Mouse (Mus musculus): ENCODE results near the gene Ccdc102a.

The Ccdc102a gene

GRCm38 (mm10) chr8:94919256-94919655 lies 1.4 kb upstream of the Ccdc102a start:
- no peak for DNase-seq

- DNase-seq, result peak; percentile 92
These were observed 546 bp downstream of the Ccdc102a start for GRCm38 (mm10) chr8:94917352-94917751.

- no peak for DNase-seq
These were observed 956 bp downstream of the Ccdc102a start for GRCm38 (mm10) chr8:94916960-94917324.

GRCm38 (mm10) chr8:94916311-94916959 lies 1.5 kb downstream of the Ccdc102a start:
- no peak for DNase-seq

- DNase-seq, result no peak
These were observed 3.2 kb downstream of the Ccdc102a start for GRCm38 (mm10) chr8:94914701-94915101.

GRCm38 (mm10) chr8:94914256-94914655 lies 3.6 kb downstream of the Ccdc102a start:
- no peak for DNase-seq

GRCm38 (mm10) chr8:94913061-94913660 lies 4.7 kb downstream of the Ccdc102a start:
- peak; percentile 75 for DNase-seq

GRCm38 (mm10) chr8:94908847-94909246 lies 9.1 kb downstream of the Ccdc102a start:
- DNase-seq, result peak; percentile 93

- no peak for DNase-seq
These were observed 10.2 kb downstream of the Ccdc102a start for GRCm38 (mm10) chr8:94907591-94908300.

- peak; percentile 52 for DNase-seq
These were observed 13.3 kb downstream of the Ccdc102a start for GRCm38 (mm10) chr8:94904450-94905175.

- DNase-seq, result no peak
These were observed 14.2 kb downstream of the Ccdc102a start for GRCm38 (mm10) chr8:94903709-94904108.

- DNase-seq, result peak; percentile 61
These were observed 16.9 kb downstream of the Ccdc102a start for GRCm38 (mm10) chr8:94901031-94901430.

GRCm38 (mm10) chr8:94900617-94901016 lies 17.3 kb downstream of the Ccdc102a start:
- DNase-seq, result no peak

GRCm38 (mm10) chr8:94899262-94899661 lies 18.6 kb downstream of the Ccdc102a start:
- peak; percentile 97 for DNase-seq

GRCm38 (mm10) chr8:94892917-94893316 lies 25.0 kb downstream of the Ccdc102a start:
- no peak for DNase-seq

- DNase-seq, result peak; percentile 52
These were observed 29.4 kb downstream of the Ccdc102a start for GRCm38 (mm10) chr8:94888383-94889036.

- DNase-seq, result no peak
These were observed 37.2 kb downstream of the Ccdc102a start for GRCm38 (mm10) chr8:94880742-94881141.

GRCm38 (mm10) chr8:94876820-94877219 lies 41.1 kb downstream of the Ccdc102a start:
- no peak for DNase-seq

- DNase-seq, result peak; percentile 97
These were observed 41.6 kb downstream of the Ccdc102a start, which contains the start of gene Dok4 for GRCm38 (mm10) chr8:94876197-94876730. TSS of gene Dok4 (minus strand) at chr8:94876330.

- DNase-seq, result no peak
These were observed 42.1 kb downstream of the Ccdc102a start for GRCm38 (mm10) chr8:94875871-94876150.

GRCm38 (mm10) chr8:94875096-94875870 lies 42.6 kb downstream of the Ccdc102a start:
- DNase-seq, result peak; percentile 60

GRCm38 (mm10) chr8:94874358-94874757 lies 43.5 kb downstream of the Ccdc102a start:
- DNase-seq, result peak; percentile 86

Measured in liver (tissue).